Mouse (Mus musculus) thymus, postnatal 14 days (tissue): ENCODE results near the gene Alad.
A peak's percentile ranks its signal among the peaks of the same experiment; 100 is the strongest.

Experiments
- DNase-seq: peaks from one replicate; pipeline ENCODE4 v3.0.0; 2021

Alad gene

DNA sequence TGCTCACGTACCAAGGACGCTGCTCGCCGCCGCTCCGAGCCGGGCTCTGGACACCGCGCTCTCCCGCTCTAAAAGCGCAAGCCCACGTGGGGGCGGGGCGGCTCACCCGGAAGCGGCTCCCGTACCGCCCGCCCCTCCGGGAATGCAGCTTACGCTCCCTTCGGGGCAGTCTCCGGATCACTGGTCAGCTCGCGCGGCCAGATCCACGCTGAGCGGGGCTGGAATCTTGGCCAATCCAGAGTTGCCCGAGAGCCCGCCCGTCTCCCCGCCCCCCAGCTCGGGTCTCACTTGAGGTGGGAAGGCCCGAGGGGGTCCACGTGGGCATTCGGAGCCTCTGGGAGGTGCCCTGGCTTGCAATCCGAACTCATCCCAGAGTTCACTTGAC lies at the start of gene Alad:
Gene Alad, minus strand, starts transcription at position 70 of the 385 bp plus-strand sequence.
- peak; percentile 82 for DNase-seq

DNA sequence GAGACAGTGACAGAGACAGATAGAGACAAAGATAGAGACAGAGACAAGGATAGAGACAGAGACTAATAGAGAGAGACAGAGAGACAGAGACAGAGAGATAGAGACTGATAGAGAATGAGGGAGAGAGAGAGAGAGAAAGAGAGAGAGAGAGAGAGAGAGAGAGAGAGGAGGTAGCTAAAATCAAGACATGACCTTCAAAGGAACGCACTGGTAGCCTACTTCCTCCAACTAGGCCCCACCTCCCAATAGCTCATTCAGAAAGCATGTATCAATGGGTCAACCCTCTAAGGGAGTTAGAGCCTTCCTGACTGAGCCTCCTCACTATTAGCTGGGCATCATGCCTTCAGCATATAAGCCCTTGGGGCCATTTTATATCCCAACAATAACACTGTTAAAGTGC lies 48.6 kb upstream of the Alad start:
- no peak for DNase-seq

DNA sequence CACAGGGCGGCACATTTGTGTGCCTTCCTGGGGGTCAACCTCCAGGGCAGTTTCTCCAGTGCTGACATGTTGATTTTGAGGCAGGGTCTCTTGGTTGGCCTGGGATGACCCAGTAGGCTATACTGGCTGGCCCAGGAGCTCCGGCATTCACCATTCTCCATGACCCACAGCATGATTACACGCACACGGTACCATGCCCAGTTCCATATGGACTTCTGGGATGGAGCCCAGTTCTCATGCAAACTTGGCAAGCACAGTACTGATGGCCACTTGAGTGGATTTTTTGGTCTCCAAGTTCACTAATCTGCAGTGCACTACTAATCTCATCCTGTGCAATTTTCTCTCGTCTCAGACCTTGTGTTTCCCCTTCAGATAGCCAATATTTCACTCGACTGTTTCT lies 48.0 kb upstream of the Alad start:
- no peak for DNase-seq

DNA sequence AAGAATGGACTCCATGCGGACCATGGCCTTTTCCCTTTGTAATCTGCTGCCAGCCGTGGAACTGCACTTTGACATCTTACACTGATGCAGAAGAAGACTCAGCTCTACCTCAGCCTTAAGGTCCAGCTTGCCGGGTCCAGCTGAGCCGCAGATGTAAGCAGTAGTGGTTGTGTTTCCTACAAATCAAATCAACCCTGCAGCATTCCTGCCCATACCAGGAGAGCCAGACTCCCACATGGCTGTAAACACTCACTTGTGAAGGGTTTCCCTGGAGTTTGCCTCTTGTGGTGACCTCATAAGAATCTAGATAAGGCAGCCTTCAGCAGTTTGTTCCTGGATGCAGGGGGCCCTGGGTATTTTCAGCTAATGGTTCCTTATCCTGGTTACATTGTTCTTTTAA lies 46.8 kb upstream of the Alad start:
- no peak for DNase-seq

DNA sequence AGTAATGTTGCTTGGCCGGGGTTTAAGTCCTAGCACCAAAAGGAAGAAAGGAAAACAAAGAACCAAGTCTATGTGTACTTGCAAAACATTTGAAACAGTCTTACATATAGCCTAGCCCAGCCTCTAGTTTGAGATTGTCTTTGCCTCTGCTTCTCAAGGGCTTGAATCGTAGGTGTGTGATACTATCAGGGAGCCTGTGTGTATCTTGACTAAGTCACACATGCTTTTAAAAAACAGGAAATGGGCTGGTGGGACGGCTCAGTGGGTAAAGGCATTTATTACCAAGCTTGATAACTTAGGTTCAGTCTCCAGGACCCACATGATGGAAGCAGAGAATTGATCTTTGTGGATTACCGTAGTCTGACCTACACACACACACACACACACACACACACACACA lies 42.3 kb upstream of the Alad start:
- DNase-seq: peak; percentile 38

DNA sequence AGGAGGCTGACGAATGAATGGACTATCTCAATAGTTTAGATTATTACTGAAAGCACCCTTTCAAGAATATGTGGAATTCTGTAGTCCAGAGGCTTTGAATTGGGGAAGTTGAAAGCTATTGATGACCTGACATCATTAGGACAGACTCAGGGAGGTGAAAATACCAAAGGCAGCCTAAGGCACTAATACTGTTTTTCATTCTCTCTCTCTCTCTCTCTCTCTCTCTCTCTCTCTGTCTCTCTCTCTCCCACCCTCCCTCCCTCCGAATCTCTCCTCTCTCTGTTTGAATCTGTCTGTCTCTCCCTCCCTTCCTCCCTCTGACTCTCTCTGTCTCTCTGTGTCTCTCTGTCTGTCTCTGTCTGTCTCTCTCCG lies 41.9 kb upstream of the Alad start:
- no peak for DNase-seq

DNA sequence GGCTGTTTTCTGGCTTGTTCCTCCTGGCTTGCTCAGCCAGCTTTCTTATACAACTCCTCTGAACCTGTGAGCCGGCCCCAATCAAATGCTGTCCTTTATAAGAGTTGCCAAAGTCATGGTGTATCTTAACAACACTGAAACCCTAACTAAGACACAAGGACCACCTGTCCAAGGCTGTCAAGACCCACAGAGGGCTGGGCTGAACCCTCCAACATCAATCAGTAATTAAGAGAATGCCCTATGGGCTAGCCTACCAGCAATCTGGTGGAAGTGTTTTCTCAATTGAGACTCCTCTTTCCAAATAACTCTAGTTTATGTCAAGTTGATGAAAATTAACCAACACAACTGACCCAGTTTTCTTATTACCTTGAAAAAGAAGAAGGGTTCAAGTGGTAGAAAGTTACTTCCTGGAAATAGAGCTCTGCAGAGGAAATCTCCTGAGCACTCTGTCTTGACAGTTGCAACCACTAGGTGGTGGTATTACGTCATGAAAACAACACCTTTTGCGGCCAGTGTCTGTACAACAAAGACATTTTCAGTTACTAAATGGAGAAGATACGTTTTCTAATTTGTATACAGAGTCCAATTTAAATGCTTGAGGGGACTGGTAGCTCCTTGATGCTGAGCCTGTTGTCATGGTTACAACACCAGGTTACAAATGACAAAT lies 41.4 kb upstream of the Alad start:
- DNase-seq: peak; percentile 89

DNA sequence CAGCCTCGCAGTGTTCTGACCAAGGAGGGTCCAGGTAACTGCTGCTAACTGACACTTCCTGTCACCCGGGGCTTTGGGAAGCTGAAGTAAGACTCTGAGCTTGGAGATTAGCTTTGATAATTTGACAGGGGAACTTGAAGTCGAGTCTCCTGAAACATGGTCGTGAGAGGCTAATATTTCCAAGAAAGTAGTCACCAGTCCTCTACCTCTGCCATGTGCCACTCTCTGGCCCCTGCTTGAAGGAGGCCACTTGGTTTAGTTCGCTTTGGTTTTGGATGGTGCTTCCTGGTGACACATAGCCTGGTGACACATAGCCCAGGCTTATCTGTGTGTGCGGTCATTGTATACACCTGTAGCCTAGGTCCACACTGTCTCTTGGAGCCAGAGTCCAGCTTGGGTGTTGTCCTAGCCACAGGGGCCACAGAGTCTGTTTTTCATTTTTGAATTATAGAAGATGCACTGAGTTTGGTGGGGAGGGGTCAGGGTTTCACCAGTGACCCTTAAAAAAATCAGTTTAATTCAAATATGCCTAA lies 40.1 kb upstream of the Alad start, which contains the start of gene Rgs3:
Gene Rgs3, plus strand, starts transcription at position 51 of the 533 bp plus-strand sequence.
- no peak for DNase-seq

DNA sequence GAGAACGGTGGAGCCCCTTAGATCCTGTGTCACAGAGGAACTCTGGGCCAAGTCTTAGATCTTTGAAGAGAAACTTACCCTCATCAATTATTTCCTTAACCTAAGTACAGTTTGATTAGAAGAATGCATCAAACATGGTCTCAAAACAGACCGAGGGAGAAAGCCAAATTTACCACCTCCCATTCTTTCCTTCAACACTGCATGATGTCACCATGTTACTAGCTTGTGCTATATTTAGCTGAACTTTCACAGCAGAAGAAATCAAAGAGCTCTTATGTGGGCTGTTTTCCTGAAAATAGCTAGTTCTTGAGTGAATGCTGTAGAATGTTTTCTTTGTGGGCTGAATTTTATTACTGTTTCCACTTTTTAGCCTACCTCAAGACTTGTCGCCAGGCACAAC lies 37.7 kb upstream of the Alad start:
- DNase-seq: no peak

DNA sequence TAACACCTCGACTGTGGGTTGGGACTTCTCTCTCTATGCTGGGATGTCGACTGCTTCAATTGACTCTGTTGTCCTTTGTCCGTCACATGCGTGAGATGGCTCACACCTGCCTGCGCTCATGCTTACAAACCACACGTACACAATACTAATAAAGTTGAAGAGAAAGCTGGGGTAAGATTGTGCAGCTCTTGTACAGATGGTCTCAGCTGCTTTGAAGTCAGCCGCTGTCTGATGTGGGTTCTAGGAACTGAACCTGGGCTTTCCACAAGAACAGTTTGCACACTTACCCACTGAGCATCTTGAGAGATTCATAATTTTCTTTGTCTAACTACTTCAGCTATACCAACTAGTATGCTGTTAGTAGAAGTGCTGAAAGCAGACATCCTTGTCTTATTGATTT lies 32.2 kb upstream of the Alad start:
- peak; percentile 66 for DNase-seq

DNA sequence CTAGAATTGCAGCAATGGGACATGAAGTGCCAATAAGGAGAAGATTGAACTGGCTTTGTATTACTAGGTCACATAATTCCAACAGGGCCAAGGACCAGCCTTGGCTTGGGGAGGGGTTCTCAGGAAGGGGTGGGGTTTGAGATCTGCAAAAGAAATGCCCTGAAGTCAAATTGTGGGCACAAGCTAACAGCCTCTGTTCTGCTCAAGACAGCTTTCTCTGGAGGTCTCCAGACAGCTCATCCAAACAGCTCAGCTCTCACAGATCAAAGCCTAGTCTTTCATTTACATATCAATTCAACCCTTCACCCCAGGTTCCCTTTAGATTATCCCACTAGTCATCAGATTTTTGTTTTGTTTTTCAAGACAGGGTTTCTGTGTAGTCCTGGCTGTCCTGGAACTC lies 25.1 kb upstream of the Alad start:
- DNase-seq: no peak

DNA sequence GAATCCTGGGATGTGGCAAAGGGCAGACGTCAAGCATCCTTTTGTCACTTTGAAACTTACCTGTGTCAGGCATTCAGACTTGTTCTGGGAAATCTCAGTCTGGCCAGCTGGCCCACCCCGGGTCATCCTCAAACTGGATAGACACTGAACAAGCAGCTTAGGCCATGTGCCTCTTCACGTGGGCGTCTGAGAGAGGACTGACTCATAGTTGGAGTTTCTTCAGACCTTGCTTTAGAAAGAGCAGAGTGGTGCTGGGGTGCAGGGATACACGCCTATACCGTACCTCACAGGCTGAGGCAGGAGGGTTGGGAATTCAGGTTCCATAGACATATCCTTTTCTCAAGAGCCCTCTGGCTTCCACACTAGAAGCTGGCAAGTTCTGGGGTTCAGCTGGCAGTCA lies 24.1 kb upstream of the Alad start:
- DNase-seq: no peak

DNA sequence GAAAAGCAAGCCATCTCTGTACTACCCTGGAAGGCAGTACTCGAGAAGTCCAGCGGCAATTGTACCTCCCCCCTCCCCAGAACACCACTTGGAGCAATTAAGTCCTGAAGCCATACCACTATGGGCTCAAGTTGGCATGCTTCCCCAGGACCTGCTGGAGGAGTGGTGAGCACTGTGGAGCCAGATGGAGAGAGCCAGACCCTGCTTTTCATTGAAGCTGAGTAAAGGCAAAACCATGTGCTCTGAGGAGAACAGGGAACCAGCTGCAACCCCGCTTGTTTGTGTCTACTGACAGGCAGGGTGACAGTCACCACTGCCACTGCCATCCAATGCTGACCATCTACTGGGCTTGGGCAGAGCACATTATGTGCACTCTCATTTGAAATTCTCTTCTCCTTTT lies 22.1 kb upstream of the Alad start:
- DNase-seq: no peak

DNA sequence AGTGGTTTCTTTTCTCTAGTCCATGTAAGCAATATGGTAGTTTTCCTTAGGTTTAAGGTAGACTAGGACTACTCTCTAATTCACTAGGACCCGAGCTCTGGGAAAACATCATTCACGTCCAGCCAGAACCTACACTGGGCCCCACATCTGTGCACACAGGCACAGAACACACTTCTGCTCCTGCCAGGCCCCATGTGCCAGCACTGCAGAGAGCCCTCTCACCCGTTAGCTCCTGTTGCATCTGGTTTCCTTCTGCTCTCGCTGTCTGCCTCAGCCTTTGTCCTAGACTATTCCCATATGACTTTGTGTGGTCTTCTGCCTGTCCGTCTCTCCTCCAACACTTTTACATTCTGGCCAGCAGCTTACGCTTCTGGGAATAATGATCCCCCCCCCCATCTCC lies 14.0 kb upstream of the Alad start:
- no peak for DNase-seq

DNA sequence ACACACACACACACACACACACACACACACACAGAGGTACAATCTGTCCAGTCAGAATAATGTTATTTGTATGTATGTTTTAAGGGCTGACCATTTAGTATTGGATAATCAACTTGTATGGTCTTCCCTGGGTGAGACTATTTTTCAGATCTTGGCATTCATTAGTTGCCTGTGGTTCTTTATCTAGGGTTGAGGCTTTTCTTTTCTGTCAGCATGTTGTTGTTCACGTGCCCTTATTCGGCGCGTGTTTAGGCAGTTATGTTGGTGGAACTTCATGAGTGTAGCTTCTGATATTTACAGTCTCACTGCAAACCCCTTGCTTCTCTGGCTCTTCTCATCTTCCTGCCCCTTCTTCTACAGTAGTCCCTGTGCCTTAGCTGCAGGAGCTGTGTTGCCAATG lies 7.9 kb upstream of the Alad start:
- no peak for DNase-seq

DNA sequence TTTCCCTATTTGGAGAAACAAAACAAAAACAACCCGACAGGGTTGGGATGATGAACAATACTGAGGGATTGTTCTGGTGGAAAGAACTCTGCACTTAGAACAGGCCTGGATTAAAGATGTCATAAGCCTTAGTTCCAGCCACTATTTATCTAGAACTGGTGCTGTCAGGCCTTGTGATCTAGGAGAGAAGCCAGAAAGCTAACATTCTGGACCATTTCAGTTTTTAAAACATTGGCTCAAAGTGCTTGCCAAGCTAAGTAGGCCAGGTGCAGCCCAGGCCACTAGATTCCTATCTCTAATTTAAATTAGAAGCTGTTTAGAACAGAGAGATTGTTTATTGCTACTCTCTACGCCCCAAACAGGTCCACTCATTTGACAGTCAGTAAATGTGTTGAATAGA lies 6.5 kb upstream of the Alad start:
- no peak for DNase-seq

DNA sequence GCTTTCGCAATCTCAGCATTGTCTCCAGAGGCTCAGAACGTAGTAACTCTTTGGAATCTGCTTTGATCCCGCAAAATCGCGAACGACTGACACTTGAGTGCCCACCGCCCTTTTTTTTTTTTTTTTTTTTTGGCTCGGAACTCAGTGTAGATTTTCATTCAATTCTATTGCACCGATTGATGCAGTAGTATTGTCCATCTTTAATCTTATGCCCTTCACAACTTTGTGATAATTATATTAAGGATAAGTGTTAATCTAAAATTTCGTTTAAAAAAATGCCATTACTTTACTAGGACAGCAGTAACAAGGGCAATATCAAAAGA lies 5.7 kb upstream of the Alad start:
- DNase-seq: no peak

DNA sequence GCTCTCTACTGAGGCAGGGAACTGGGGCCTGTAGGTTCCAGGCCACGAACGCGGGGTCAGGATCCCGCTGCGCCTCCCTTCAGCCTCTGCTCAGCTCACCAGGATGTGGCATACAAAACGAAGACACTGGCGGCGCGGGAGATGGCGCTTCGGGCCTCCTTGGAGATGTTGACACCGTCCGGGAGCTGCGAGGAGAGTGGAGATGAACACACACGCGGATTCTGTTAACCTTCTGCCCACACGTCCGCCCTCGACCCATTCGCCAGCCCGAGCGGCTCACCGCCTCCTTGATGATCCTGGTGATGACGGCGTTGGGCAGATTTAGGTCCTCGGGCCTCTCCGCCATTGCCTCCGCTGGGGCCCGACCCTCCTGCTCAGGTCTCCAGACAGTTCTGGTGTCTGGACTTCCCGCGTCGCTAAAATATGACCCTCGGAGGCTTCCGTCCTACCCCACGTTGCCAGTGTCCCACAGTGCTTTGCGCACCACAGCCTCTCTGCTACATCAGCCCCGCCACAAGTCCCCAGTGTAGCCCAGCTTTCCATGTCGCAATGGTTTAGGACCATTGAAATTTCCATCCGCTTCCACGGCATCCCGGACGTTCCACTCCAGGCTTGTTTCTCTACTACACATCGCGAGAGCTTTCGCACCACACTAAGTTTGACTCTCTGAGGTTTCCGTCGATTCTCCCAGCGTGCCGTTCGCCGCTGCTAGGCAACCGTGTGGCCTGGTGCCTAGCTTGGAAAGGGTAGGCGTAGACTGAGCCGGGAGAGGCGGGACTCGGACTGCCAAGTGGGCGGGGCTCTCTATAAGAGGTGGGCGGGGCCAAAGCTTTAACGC lies 5.2 kb upstream of the Alad start, which contains the start of the genes Pole3 and 4933430I17Rik:
Gene Pole3, minus strand, starts transcription at position 418 of the 838 bp plus-strand sequence.
Gene 4933430I17Rik, plus strand, starts transcription at position 719 of the 838 bp plus-strand sequence.
- DNase-seq: peak; percentile 95

DNA sequence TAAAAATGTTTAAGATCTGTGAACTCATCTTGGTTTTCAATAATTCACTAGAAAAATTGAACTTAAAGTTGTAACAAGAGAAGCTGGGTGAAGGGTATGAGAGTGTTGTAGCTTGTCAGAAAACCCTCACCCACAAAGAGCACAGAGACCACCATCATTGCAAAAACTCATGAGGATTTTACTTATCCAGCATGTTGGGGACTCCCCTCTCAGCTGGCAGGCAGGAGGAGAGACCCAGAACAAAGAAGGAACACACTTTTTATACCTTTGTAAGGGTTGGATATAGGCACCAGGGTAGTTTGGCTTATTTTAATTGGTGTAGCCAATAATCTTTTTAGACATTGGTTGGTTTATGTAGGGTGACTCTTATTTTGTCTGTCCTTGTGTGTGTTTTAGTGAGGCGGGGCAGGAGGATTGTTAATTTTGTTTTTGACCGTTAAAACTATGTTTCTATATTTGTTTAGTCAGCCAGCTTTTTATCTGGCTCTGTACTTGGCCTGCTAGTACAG lies 1.2 kb upstream of the Alad start:
- no peak for DNase-seq

DNA sequence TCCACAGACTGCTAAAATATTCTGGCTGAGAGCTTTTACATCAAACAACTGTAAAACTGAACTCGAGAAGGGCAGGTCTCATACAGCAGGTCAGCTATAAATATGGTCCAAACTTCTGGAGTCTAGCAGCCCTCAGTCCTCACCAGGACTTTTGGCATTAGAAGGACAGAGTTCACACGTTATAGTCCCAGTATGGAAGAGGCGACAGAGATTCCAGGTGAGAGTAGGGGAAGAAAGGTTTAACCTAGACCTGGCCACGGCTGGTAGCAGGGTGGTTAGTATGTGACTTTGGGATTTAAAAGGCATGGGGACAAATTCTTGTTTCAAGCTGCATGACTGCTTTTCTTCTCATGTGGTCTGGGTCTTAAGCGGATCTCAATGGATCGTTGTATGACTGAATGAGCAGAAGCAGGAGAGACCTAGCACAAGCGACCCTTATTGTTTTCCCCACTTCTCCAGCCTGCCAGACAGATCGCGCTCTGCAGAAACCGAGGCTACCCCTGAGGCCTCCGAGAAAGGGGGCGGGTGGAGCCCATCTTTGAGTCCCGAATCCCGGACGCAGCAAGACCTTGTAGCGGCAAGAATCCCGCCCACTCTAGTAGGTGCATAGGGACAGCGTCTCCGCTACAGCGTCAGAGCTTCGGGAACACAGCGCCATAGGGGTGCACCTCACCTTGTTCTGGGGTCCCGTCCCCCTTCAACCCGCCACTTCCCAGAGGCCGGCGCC lies 433 bp downstream of the Alad start:
- no peak for DNase-seq

DNA sequence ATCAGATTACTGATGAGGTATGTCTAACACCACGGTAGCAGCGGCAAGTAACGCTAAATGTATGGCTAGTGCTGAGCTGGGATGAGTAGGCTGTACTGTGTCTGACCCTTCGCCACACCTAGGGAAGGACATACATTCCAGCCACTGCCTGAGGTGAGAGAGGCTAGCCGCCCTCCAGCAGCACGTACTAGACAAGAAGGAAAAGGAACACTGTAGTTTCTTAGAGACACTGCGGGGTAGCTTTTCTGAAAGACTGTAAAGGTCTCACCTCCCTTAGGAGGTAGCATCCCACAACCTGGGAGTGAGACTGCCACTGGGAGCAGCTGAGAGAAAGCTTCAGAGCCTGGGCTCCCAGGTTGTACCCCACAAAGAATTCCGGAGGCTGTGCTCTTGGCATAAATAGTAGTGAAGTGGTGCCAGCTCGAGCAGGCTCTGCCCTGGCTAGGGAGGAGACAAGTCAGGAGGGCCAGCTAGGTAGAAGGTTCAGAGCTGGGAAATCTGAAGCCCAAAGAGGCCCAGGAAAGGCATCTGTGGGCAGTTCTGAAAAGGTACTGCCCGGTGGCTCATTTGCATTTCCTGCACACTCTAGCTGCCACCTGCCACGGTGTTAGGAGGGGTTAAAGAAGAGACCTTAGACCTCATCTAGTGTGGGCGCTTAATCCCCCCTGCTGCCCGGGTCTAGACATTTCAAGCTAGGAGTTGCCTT lies 1.1 kb downstream of the Alad start:
- peak; percentile 44 for DNase-seq

DNA sequence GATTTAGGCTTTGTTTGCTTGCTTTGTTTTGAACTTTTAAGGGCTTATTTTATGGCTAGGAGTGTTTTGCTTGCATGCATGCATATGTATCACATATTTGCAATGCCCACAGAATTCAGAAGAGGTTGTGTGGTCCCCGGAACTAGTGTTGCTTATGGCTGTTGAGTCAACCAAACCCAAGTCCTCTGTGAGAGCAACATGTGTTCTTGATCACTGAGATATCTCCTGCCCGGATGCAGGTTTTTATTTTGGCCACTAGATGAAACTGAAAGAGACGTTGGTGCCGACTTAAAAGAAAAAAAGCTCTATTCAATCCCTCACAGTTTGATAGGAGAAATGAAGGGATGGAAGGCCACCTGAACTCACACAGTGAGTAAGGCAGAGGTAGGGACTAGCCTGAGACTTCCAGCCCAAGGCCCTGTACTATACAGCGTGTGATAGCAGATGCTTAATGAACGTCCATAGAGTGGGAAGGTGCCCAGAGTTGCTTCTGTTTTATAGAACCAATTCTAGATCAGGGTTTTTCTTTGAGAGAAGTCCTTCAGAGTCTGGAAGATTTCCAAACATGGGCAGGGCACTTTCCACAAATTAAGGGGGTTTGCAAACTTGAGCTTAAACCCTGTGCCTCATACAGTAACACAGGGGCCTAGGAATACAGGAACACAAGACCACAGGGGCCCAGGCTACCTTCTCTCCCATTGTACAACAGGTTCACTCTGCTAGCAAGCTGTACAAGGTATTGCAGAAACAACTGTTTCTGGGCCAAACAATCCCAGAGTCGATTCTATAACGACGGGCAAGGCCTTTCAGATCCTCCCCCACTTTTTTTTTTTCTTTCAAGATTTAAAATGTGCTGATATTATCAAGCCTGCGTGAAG lies 1.9 kb downstream of the Alad start:
- DNase-seq: no peak
